Mouse (Mus musculus) CD4-positive helper T cell, adult 2 months (primary cell): ENCODE results near the gene Pik3cd.
A peak's percentile ranks its signal among the peaks of the same experiment; 100 is the strongest.
"Not testable (repeated sequence)": the region's sequence is repeated elsewhere in the genome, so short reads cannot be mapped to it uniquely, and the experiment has no call there.

ENCODE experiments used
- DNase-seq: peaks from one replicate; pipeline ENCODE4 v3.0.0-alpha.2; 2012; ENCODE audit warnings: low read depth, missing footprints, low spot score

Pik3cd gene

DNA sequence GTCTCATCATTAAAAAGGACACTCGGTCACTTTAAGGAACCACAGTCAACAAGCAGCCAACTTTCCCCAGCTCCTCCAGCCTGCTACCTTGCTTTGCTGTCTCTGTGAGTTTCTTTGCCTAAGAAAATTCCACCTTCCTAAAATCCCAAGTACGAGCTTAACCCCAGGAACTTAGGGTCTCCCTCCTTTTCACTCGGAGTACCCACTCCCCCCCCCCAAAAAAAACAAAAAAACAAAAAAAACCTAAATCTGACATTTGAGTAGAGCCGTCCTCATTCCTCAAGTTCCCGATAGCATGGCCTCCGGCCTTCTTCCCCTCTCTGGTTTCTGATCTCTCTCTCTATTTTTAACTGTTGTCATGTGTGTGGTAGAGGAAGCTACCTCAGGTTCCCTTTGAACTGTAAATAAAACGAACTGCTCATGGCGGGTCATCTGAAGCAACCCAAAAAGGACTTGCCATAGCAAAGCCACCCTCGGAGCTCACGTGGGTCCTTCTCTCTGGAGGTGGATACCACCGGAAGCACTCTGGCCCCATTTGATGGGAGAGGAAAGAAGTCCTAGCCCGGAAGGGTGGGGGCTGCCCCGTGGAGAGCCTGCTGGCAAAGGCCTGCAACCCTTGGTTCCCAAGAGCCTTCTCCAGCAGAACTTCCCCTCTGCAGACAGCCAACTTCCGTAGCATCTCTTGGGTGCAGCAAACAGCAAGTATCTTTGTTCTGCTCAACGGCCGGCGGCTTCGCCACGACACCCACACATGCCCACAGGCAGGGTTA lies at the start of gene Pik3cd:
Gene Pik3cd (minus strand): TSS at position 362 of the 770 bp plus-strand sequence.
- peak; percentile 87 for DNase-seq

DNA sequence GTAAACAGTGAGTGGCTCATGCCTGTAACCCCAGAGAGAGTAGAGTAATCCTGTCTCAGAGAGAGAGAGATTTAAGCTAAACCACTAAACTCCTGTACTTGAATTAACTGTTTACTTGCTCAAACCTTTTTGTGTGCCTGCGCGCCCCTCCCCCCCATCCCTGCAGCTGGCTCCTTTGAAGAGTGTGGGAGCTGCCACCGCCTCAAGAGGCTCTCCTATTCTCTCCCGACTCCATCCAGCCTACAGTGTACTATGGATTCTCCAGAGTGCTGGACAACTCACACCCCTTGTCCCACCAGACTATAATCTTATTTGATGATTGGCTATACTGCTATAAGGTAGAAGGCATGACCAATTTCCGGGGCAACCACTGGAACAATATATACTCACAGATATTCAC lies 48.3 kb upstream of the Pik3cd start:
- DNase-seq, result no peak

DNA sequence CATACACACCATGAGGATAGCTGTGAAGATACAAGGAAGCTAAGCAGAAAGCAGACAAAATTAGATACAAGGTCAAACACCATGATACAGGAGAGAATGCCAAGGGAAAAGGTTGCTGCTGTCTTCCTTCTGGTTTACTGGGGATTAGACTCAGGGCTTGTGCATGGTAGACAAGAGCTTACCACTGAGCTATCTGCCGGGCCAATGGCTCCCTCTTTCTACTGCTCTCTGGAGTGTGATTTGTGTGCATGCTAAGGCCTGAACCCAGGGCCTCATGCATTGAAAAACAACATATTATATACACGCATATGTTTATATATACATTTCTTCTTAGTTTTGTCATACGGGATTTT lies 47.3 kb upstream of the Pik3cd start:
- DNase-seq, result not testable (repeated sequence)

DNA sequence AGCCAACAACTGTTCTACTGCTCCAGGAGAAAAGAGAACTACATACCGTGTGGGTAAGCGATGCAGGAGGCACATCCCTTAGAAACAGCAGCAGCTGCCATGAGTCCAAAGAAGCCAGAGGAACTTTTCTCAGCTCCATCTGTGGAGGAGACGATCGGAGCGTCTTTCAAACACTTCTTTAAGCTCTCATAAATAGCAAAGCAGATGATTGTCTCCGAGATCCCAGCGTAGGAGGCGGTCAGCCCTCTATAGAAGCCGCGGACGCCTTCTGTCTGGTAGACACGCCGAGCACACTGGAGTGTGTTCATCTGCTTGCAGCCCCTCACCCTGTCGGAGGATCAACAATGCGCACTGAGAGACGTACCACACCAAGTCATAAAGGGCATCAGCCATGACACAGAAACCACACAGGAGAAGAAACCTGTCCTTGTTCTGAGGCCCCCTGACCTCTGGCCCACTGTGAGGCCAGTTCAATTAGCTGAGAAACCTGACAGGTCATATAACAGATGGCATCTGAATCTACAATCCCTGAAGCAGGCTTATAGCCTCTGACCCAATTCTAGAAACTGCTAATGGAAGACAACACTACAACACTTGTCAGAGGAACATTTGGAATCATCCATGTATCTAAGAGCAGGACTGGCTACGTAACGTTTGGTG lies 46.8 kb upstream of the Pik3cd start:
- no peak for DNase-seq

DNA sequence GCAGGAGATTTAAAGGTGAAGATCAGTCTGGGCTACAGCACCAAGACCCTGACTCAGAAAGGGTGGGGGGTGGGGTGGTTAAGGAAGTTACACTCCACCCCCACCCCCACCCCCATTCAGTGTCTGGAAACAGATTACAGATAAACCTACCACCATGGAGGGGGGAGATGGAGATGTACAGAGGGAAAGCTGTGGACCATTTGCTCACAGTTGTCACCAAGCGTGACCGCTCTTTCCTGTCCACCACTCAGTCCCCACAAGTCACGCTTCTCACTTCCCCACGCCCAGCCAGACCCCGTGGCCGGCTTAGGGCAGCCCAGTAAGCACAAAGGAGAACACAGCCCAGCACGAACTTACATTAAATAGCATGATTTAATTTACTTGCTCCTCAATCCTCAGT lies 41.7 kb upstream of the Pik3cd start:
- DNase-seq, result no peak

DNA sequence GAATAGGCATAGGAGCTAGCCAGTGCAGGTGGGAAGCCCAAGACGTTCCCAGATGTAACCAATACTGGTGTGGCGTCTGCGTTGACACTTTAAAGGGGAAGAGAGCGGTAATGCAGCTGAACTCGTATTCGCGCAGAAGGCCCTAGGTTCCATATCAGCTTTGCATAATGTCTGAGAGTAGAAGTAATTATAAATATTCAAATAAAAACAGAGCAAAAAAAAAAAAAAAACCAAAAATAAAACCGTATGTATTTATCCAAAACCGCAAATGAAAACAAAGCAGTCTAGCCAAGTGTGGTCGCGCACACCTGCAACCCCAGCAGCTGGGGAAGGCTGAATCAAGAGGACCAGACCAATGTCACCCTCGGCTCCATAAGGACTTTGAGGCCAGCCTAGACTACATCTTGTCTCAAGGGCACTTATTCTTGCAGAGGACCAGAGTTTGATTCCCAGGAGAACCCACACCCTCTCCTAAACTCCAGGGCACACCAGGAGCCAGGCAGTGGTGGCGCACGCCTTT lies 39.7 kb upstream of the Pik3cd start:
- no peak for DNase-seq

DNA sequence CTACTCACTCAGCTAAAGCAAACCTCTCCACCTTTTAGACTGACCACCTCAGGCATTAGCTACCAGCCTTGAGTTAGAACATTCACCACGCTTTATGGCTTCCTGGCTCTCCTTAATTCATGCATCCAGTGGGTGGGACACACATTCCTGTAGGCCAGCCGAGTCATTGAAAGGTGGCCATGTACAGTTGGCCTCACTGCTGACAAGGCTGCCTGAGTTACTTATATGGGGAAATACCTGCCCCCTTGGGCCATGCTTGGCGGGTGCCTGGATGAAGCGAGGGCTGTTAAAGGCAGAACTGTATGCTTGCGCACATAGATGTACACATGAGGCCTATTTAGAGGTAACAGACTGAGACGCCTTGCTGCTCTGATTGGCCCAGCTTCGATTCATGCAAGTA lies 37.9 kb upstream of the Pik3cd start:
- DNase-seq, result no peak

DNA sequence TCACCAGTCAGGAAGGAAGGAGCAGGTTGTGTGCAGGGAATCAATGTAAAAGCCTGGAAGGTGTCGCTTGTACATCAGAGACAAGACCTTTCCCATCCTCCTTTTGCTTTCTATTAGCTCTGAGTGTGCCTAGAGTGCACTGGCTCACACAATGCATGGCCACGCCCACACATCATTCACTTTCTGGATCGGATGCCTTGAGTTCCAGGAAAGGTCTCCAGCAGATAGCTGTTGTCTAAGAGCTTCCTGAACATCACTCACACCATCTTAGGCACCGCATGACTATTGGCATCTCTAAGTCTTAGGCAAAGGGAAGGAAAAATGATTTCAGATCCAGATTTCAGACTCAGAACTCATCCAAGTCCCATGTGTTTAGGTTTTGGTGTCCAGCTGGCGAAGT lies 37.1 kb upstream of the Pik3cd start:
- no peak for DNase-seq

DNA sequence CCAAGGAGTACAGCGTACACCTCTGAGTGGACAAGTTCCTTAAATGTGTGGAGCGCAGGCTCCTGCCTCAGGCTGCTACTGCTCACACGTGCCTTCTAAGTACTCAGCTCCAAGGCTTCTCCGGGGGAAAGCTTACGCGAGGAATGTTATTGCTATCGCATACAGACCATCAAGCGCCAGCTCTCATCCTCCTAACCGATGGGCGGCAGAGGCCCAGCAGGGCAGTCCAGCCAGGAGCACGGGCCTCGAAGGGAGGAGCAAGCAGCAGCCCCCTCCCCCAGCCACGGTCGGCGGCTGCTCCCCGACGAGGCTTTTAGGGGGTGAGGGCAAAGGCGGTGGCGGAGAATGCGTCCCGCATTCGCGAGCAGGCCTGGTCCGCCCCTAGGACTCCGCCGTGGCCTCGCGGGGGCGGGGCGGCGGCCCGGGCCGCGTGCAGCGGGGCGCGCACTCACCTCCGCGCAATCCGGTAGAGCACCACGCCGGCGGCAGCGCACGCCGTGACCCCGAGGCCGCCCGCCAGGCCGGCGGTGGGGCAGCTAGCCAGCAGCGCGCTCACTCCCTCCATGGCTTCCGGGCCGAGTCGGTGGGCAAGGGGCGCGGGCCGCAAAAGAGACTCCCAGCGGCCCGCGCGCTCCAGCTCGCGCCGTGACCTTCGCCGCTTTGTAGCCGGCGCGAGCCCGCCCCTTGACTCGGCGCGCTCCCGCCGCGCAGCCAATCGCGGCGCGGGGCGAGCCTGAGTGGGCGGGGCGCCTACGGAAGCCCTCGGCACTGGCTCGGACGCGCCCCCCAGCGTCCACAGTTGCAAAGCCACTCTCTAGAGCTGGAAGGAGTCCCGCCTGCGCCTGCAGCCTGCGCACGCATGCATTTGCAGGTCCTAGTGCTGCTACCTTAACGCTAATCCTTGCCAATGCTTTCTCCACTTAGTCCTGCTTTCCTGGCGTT lies 35.3 kb upstream of the Pik3cd start, which contains the start of gene Tmem201:
Gene Tmem201 (minus strand): TSS at position 662 of the 942 bp plus-strand sequence.
- peak; percentile 96 for DNase-seq

DNA sequence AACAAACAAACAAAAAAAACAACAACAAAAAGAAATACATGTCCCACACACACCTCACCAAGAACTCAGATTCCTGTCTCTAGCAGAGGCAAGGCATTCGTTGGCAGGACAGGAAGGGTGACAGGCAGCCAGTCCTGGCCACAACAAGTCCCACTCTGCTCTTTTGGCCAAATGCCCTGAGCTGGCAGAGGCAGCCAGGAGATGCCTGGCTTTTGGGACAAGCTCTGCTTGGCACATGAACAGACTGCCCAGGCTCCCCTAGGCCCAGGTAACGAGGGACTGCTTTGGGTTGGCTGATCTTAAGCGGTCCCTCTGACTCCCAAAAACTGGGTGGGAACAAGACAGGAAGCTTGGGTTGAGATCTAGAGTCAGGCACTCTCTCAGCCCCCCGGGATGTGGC lies 34.2 kb upstream of the Pik3cd start:
- no peak for DNase-seq

DNA sequence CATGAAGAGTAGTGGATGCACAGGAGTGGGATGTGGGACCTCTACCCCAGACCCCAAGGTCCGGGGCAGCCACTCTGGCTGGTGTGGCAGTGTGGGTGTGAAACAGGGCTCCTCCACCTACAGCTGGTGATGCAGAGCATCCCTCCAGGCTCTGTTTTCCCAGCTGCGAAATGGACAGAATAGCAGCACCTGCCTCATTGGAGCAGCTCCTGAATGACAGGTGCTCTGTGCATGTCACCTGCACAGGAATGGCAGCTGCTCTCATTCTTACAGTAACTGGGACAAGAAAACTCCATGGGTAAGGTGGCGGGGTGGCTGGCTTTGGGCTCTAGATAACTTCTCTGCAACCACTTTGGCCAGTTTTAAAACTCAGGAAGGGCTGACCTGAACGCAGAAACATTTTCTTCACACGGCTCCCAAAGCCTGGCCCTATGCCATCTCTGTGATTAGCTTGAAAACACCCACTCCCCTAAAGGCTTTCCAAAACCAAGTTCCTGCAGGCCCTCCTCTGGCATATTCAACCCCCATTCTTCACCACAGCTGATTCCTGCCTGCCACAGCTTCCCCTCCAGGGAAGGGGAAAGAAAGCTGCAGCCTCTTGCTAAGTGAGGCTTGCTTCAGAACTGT lies 33.4 kb upstream of the Pik3cd start:
- no peak for DNase-seq

DNA sequence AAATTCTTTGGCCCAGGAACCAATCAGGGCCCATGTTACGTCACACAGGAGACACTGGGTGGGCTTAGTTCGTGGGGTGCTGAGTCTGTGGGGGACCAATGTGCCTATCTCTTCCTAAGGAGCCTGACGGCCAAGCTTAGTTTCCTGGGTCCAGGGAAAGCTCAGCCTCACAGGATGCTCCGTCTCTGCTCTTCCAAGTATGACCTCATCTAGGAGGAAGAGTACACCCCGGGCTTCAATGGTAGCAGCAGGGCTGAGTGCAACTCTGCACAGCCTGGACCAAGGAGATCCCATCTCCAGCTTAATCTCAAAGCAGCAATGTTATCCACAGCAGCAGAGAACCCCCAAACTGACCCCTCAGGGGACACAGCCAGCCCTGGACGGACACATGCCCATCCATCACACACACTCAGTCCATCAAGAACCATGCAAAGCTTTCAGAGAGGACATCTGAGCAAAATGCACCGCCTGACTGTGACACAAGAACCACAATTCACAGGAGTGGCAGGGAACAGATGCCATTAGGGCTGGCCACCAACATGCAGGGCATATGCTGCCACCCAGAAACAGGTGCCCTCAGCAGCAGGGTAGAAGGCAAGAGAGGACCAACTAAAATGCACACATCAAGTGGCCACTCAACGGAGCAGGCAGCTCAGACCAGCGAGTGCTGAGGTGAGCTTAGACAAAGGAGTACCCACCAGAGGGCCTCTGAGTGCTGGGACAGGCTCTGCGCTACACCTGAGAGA lies 32.5 kb upstream of the Pik3cd start:
- DNase-seq, result no peak

DNA sequence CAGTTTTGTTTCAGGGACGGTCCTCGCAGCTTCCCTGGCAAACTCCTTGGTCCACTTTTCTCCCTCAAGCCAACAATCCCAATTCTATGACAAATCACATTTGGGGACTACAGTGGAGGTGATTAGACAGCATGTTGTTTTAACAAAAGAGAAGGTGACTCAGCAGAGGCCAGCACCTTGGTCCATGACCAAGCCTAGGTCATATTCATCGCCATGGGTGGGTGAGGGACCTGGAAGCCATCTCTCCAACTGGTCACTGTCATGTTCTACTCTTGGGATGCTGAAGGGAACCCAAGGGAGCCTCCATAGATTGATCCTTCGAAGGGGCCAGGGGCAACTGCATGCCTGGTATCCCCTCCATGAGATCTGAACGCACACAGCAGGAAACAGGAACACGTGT lies 31.9 kb upstream of the Pik3cd start:
- DNase-seq, result no peak

DNA sequence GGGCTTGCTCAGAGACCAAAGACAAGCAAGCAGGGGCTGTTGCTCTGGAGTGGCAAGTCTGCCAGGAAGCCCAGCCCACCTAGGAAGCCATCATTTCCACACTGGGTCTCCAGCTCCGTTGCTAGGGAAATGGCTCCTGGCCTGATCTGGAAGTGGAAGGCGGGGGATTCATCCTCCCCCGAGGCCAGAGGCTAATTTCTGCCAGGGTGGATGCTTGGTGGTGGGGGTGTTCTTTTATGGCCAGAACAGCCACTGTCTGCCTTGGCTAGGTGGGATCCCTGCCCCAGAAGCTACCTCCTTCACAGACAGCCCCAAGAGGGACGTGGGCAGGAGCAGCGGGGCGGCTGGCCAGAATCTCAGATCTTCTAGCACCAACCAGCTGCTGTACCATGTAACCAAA lies 31.4 kb upstream of the Pik3cd start:
- DNase-seq, result no peak

DNA sequence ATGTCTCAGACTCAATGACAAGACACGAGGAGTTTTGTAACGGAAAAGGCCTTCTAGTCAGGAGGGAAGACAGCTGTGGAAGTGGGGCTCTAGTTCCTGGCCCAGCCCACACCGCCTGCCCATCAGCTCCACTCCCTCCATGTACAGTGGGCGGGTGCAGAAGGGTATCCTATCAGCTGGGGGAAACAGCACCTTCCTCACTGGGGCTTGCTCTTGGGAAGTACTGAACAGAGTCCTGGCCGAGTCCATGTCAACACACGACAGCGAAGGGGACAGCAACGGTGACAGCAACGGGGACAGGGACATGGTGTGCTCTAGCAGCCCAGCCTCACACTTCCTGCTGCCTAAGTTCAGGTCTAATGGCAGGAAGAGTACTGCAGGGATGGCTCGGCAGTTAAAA lies 30.4 kb upstream of the Pik3cd start:
- DNase-seq, result no peak

DNA sequence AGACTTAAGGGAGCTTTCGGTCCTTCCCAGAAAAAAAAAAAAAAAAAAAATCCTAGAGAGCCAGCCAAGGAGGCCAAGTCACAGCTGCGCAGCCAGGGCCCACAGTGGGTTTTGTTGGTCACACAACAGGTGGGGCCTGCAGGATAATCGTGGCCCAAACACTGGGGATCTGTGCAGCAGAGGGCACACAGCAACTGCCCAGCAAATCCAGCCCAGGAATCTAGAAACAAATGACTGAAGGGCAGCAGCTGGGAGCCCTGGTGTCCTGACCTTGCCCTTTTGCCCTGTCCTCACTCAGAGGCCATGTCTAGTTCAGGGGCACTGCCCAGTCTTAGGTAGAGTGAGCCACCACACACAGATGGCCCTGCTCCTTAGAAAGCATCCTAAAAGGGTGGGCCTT lies 29.9 kb upstream of the Pik3cd start:
- DNase-seq, result no peak

DNA sequence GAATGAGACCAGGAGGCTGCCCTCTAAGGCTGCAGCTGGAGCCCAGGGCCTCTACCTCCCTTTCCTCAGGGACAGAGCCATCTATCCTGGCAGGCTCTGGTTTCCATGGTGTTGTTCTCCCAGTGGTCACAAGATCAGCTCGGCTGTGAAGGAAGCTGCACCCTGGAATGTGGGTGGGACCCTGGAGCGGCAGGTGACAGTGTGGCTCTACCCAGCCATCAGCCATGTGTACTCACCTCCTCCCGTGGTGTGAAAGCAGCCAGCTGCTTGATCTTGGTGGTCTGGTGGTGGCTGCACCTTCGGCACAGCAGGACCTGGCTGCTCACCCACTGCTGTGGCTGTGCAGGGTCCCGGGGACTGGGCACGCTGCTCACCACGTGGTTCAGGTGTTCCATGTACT lies 28.5 kb upstream of the Pik3cd start:
- no peak for DNase-seq

DNA sequence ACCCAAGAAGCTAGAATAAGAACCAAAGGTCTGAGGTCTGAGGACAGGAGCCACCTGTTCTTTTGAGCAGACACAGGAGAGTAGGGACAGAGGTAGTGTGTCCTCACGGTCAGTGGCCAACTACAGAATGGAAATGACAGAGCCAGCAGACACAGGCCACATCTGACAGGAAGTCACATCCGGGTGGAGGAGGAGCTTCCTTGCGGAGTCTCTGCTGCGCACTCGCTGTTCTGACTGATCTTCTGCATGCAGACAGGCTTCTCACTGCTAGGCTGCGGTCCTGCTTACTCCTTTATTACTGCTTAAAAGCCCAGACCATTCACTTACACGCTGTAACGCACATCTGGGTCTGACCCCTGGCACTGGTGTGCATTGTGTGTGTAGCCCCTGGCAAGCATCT lies 26.4 kb upstream of the Pik3cd start:
- DNase-seq, result no peak

DNA sequence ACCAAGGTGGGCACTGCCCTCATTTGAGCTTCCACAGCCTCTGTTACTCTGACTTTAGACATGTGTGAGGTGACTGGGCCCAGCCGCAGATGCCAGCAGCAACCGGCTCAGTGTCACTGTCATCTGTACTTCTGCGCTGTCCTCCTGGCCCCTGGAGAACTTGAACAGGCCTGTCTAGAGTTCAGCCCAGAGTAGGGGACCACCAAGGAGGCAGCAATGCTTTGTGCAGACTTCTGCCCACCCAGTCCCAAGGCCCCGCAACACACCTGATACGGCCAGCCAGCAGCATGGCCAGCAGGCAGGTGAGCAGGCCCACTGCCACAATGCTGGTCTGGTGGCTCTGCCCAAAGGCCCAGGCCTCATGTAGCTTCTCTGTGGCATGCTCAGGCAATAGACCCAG lies 25.3 kb upstream of the Pik3cd start:
- DNase-seq, result no peak

DNA sequence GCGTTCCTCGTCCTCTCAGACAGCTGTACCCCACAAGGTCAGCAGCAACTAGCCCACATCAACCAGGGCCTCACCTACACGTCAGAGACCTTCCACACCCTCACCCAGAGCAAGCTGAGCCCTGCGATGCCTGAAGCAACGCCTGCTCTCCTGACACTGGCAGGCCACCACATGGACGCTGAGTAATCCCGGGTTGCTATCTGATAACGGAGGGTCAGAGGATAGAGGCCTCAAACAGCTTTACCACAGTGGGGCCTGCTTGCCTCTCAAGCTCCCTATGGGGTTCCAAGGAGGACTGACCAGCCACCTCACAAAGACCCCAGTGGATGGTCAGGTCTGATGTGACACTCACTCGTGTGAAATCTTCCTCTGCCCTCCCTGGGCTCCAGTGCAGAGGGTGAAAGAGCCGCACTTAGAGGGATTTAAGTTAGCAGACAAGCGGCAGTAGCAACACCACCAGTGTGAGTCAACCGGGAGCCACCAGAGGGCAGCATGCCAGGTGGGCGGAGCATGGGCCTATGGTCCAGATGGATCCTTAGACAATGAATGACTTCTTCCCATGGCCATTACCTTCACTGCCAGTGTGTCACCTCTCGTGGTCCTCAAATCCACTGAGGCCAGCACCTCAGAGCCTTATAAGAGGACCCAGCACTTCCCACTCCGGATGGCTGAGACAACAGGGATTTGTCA lies 23.4 kb upstream of the Pik3cd start:
- peak; percentile 45 for DNase-seq
